Mouse (Mus musculus): ENCODE measurements around the gene Fut2.

DNA sequence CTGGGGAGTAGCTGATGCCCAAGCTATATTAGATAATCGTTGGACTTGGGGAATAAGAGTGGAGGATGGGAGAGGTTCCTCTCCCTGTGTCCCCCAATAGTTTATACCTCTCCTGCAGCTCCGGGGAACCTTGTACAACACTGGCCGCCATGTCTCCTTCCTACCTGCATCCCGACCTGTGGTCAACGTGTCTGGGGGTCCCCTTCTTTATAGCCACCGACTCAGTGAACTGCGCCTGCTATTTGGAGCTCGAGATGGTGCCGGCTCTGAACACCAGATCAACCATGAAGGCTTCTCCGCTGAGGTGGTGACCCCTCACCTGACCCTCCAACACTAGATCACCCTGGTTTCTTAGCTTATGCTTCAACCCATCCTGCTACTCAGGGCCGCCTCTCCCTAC lies 36.1 kb upstream of the Fut2 start:
- no peak for TF ChIP-seq CTCF (IDR thresholded peaks at IDR 0.05; ENCODE audit: low read depth)
- TF ChIP-seq EP300 (optimal IDR thresholded peaks at IDR 0.05) = no peak

Data from stomach, postnatal 0 days (tissue).